Mouse (Mus musculus): ENCODE measurements at regions not wholly inside any gene's neighbourhood (a gene's known extent, or its start where the extent isn't known, plus 50 kb on each side); places are given as distances from the start of the nearest gene placed in this dataset.

DNA sequence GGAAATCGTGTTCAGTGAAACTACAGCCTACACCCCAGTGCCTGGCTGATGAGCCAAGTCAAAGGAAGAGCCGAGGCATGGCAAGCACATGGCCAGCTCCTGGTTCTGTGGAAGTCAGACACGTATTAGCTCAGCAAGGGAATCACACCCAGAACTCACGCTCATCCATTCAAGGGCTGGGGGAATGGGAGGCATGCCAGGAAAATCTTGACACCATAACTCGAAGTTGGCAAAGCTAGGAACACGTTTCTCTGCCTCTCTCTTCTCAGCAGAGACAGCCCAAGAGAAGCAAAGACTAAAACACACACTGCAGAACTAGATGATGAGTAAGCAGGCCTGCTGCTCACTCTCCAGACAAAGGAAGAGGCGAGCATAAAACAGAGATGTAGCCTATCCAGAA, 53.5 kb upstream of the Ypel5 start:
- in situ Hi-C loops (cut with MboI, MseI) = no loop called here

DNA sequence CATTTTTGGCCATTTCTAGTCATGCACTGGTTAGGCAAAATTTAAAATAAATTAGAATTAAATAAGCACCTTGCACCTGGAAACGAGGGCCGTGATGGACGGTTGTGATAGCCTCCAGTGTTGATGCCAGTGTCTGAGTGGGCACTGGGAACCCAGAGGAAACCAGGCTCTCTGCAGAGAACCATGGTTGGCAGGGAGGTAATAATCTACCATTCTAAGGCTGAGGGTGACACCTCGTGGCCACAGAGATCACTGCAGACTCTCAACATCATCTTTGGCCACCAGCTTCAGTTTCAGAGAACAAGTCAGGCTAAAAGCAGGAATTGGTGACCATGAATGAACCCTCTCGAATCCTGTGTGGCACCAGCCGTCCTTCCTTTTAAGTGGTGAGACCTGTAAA, 54.5 kb upstream of the Ypel5 start:
- in situ Hi-C loops (cut with MboI, MseI) = no loop called here

DNA sequence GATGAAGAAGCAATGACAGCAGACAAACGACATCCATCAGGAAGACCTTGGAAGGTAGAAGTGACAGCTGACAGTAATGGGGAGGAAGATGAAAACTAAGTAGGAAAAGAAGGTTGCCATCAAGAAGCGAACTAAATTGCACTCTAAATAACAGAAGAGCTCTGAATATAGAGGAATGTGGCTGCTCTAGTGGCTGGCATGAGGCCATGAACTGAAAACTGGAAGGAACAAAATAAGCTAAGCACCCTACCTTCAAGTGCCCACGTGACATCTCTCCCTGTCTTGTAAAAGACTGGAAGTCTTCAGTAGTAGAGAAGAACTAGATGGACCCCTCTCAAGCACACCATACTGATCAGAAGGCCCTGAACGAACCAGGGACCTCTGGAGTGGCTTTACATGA, 68.0 kb upstream of the Ypel5 start:
- in situ Hi-C loops (cut with MboI, MseI) = no loop called here

DNA sequence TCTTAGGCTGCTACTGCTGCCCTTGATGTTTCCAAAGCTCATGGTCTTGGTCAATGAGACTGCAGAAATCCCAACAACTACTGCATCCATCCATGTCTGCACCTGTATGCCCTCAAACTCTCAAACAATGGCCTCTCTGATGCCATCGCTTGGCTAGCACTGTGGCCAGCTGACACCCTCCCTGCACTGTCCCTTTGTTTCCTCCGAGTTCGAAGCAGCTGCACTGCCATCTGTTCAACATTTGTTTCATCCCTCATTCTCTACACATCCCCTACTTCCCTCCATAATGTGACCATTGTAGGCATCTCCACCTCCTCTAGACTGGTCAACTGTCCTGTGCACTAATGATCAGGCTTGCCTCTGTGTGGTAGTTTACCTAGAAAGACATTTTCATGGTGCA, 75.3 kb upstream of the Ypel5 start:
- in situ Hi-C loops (cut with MboI, MseI) = no loop called here

DNA sequence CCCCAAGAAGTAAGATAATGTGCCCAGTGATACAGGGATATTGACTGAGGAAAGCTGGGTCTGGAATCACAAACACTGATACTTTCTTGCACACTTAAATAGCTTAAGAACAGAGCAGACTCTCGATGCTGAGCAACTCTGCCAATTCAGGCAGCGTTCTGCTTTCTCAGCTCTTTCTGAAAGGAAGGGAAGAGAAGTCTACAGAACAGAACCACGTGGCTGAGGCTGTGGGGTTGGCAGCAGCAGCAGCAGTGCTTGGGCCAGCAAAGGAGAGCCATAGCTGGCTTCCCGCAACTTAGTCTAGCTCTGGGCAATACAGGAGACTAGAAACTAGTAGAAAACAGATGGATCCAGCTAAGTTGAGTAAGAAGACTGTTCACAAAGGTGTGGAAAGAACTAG, 89.8 kb upstream of the Ypel5 start:
- in situ Hi-C loops (cut with MboI, MseI) = no loop called here

DNA sequence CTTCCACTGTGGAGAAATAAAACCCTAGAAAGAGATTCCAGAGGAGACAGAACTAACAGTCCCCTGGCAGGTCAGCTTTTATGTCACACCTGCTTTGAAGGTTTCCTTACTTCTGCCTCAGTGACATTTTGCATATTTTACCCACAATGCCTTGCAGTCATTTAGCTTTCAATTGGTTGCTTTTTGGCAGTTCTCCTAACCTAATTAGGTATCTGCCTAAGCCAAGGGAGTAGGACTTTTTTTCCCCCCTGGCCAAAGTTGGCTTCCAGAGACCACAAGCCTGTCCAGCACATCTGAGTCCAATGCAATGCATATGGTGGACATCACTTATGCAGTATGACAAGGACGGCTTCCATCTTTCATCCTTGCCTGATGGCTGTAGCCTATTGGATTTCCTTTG, 103.2 kb upstream of the Ypel5 start:
- in situ Hi-C loops (cut with MboI, MseI) = no loop called here

DNA sequence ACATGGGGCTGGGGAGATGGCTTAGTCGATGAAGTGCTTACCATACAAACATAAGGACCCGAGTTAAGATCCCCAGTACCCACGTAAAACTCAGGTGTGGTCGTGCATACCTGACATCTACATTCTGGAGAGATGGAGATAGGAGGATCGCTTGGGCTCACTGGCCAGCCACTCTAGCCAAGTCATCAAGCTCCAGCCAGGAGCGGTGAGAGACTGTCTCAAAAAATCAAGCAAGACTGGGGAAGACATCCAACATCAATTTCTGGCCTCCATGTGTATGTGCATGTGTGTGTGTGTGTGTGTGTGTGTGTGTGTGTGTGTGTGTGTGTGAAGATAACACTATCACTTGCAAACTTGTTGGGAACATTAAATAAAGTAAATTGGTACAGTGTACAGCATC, 104.6 kb upstream of the Ypel5 start:
- in situ Hi-C loops (cut with MboI, MseI) = no loop called here

DNA sequence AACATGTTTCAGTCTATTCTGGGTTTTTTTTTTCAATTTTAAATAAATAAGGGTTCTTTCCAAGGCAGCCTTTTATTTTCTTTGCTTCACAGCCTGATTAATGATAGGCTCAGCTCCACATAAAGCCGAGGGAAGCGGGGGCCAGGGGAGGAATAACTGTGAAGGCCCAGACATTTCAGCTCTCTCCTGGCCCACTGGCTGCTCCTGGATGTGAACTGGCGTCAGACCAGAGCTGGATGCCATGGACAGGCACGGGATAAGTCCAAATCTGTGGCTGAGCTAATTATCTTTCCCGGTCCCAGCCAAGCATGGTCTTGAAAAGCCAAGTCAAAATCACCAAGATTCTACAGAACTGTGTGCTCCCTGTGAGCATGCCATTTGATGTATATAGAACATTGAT, 105.1 kb upstream of the Ypel5 start:
- in situ Hi-C loops (cut with MboI, MseI) = no loop called here

DNA sequence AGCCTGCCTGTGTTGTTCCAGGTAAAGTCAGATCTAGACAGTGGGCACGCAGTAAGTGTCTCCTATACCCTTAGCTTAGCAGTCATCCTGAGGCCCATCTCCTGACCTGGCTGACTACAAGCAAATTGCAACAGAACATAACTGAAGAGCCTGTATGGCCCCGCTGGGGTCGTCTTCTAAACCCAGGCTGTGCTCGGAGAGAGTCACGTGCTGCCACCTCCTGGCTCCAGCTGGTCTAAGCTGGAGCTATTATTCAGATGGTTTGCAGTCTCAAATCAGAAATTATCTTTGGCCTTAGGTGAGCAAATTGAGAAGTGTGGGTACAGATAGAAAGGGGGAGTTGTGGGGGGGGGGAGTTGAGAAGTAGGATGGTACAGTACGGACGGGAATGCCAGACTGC, 115.5 kb upstream of the Ypel5 start:
- in situ Hi-C loops (cut with MboI, MseI) = no loop called here

DNA sequence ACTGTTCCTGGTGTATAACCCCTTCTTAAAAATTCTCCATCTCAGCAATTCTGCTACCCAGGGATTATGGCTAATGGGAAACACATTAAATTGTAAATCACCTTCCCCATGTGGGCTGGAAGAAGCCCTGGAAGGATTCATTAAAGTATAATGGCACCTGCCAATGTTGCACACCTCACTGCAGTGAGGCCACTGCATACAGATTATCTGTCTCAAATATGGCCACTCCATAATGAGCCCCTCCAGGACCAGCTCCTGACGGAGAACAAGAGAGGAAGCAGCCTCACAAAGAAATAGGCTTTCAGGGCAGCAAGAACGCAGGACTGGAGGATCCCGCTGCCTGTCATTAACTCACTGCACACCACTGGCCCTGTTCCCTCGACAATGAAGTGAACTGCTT, 115.2 kb upstream of the Alk start:
- in situ Hi-C loops (cut with MboI, MseI) = no loop called here

DNA sequence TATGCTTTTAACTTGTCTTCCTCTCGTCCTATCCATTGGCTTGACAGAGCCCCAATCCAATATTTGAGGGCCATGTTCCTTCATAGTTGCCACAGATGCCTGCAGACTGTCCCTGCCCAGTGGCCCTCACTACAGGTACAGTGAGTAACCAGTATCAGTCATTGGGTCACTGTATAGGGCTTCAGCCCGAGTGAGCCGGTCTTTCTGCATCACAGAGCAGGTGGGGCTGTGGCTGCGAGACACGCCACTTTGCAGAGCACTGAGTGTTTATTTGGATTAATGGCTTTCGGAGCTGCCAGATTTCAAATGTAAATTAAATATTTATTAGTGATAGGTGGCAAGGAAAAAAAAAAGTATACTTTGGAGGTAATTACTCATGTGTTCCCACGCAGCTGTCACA, 87.2 kb upstream of the Alk start:
- in situ Hi-C loops (cut with MboI, MseI) = no loop called here

DNA sequence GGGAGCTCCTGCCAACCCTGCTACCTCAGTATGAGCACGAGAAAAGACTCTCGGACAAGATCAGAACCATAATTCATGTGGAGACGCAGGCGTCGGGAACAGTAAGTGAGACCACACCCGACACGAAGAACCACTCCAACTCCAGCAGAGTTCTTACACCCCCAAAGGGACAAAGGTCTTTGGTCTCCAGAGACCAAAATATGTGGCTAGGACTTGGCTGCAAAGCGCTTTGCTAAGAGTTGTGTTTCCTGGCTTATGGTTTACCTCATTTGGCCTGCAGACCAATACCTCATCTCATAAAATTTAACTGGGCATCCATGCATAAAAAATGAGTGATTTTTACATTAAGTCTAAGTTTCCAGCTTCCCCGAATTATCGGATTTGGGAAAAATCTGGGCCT, 85.2 kb upstream of the Alk start:
- in situ Hi-C loops (cut with MboI, MseI) = no loop called here

DNA sequence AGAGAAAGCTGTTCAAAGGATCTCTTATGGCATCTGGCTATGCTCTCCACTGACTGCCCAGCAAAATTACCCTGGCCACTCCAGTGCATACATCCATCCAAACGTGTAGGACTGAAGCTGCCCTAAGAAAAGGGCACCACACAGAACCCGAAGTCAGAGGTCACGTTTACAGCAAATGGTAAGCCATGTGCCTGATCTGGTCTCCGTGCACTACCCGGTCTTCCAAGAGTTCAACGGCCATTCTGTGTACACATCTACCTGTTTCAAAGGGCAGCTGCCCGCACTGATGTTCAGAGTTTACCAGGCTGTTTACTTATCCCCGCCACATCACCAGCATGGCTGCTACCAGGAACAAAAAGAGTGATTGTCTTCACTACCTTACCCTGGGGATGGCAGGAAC, 84.4 kb upstream of the Alk start:
- in situ Hi-C loops (cut with MboI, MseI) = no loop called here

DNA sequence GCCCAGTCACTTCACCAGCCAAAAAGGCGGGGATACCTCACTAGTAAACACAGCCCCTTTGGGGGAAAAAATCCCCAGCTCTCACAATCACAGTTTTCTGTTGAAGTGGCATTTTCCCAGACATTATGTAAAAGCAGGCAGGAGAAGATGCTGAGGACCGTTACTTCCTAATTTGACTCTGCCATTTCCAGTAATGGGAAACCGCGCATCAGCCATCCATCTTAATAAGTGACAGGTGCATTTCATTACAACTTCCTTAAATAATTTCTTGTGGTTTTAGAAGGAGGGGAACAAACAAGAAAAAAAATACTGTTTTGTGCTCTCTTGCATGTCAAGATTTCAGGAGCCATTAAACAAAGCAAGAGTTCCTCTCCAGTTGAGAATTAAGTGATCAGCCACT, 70.2 kb upstream of the Alk start:
- in situ Hi-C loops (cut with MboI, MseI) = no loop called here

DNA sequence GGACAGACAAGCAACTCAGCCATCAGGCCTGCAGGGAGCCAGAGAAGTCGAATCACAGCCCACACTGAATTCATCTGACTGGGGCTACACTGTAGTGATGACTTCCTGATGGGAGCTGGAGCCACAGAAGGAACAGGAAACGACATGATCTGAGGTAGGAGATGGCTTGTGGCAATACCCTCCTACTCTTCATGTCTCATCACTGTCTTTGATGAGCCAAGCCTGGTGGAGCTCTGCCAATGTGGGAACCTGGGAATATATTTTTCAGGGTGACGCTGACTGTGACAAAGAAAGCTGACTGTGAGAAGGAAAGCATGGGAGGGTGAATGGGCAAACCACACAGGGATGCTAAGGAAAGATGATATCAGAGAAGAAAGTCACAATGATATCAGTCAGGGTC, 67.6 kb upstream of the Alk start:
- in situ Hi-C loops (cut with MboI, MseI) = no loop called here

DNA sequence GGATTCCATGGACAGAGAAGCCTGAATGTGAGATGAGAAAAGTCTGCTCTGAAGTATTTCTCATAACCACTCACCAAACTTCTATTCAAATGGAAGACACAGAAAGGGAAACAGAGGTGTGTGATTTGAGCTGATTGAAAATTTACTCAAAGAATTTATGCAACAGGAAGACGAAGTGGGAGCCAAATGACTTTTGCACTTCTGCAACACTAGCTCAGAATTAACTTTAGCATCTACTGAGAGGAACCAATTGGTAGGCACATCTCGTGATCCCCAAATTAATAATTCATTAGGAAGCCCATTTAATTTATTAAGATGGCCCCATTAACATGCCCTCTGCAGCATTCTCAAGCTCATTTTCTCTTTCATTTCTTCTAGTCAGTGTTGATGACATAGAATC, 62.5 kb upstream of the Alk start:
- in situ Hi-C loops (cut with MboI, MseI) = no loop called here

DNA sequence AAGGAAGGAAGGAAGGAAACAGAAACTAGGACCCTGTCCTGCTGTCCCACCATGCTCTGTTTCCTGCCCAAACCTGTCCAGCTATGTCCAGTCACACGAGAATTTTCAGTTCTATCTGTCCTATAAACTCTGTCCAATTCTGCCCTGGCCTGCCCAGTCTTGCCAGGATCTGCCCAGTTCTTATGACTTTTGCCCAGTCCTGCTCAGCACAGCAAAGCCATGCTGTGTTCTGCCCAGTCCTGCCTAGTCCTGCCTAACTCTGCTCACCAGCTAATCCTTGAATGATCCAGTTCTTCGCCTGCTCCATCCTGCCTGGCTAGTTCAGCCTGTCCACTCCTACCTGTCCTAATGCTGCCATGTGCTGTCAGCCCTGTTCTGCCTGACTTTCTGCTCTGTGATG, 57.3 kb upstream of the Alk start:
- in situ Hi-C loops (cut with MboI, MseI) = loop anchor here (5.0 kb wide), 1 partner anchor 54 kb away; no protein-coding TSS in a partner anchor

DNA sequence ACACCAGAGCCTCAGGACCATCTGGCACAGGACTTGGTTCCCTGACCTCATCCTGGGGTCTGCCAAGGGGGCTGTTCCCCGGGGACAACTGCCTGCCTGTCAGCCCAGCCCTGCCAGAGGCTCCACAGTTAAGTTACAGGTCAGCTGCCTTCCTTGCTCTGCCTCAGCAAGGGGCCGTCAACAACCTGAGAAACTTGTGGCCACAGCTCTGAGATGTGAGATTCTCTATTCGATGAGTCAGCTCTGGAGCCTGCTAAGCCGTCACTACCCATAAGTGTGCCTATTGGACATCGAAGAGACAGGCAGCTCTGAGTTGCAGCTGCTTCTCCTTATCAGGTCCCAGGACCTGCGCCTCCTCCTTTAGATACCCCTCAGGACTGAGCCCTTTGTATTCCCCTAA, 54.3 kb upstream of the Alk start:
- in situ Hi-C loops (cut with MboI, MseI) = no loop called here

DNA sequence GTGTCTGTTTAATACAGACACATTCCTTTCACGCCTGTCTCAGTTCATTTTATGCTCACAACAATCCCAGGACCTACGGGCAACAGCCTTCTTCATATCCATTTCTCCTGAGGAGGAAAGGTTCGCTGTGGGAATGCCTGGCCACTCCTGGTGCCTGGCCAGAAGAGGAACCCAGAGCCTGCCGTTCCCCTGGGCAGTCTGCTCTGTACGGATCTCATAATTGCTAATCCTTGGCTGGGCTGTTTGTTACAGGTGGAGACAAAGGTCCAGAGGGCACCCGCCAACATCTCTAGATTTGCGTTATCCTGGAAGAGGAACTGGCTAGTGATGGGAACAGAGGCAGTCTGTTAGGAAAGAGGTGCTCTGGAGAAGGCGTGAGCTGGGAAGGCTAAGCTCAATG, 53.4 kb upstream of the Alk start:
- in situ Hi-C loops (cut with MboI, MseI) = no loop called here

Data from regulatory T cell (primary cell).